ENCODE assay signal across 18 mouse cellular contexts in the genomic region with DNA sequence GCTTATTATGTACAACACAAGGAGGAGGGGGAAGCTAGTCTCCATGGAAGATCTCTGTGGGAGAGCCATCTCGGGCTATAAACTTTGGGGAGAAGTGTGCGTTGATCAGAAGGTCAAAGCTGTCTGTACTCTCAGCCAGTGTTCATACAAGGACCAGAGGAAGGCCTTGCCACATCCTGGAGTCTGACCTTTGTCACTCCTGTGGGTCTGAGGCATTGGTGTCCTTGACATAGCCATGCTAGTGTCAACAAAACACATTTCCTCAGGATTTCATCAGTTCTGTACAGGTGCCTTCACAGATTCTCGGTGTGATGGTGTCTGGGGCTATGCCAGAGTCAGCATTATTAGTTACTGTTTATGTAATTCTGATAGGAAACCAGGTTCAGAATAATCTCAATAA.
DNase-seq lines count a peak whose midpoint lies in the region; TF ChIP-seq lines count a peak whose summit lies in the region.
"Had no signal": no experiment of that assay in that cellular context is flagged by ENCODE, and none has a peak within 500 bp of the region (broad histone marks: within the 10 kb centered on the region; RNA-seq: fewer than 3 reads in every experiment).

No protein-coding gene starts in this region.

- no peak for TF ChIP-seq CTCF in gastrocnemius, adult 2 months (IDR thresholded peaks at IDR 0.05)

- DNase-seq in adrenal gland, postnatal 10 days: peak; percentile 18
- no peak for DNase-seq in adrenal gland, postnatal 25 days
- DNase-seq in gastrocnemius, adult 2 months: no peak
- no peak for DNase-seq in gastrocnemius, postnatal 4 days (ENCODE audit: low spot score in 2 of 2)
- peak; percentile 68 for DNase-seq in yolk sac, embryonic 10.5 days (ENCODE audit: low spot score)
- no peak for DNase-seq in kidney, adult 11 months
- DNase-seq: cerebellum, adult 11 months; cerebellum, adult 18-20 months; cerebellum, adult 8-10 months; cerebellum, adult 9-11 months; cerebellum, postnatal 14 days; cerebellum, postnatal 36 days; embryo, embryonic 11 days had no signal

- H3K4me3 ChIP-seq in gastrocnemius, adult 2 months: no peak overlapping the region
- H3K4me3 ChIP-seq: embryonic facial prominence, embryonic 13.5 days; embryonic facial prominence, embryonic 15.5 days; erythroblast, embryonic 14.5 days; forebrain, embryonic 10.5 days; forebrain, embryonic 12.5 days had no signal

- H3K27ac ChIP-seq in gastrocnemius, adult 2 months: 0 out of 2 replicates have a peak overlapping the region, but pooled peaks have one; percentile 8
- H3K27ac ChIP-seq: embryonic facial prominence, embryonic 13.5 days; embryonic facial prominence, embryonic 15.5 days; forebrain, embryonic 10.5 days; forebrain, embryonic 12.5 days had no signal

- intact Hi-C loops in gastrocnemius, adult 2 months (cut with DNase I): loop anchor here (10.0 kb wide), 1 partner anchor 57 kb away; no protein-coding TSS in a partner anchor

Comparison
In these comparisons a context has a peak if more than half of its experiments do, and no peak if none do; other contexts are left out.
1. DNase-seq: peak in adrenal gland, postnatal 10 days (single experiment) and yolk sac, embryonic 10.5 days (single experiment); none in adrenal gland, postnatal 25 days (single experiment), gastrocnemius, adult 2 months (single experiment), gastrocnemius, postnatal 4 days (0 of 2) and kidney, adult 11 months (single experiment).